Mouse (Mus musculus) forebrain, embryonic 10.5 days (tissue): ENCODE results near the gene Grk3. TPM values are rescaled to one million over a fixed set of nuclear protein-coding genes. Genes with fewer than 3 reads are reported as not detected.

Source experiments
- DNase-seq: peaks from one replicate; pipeline ENCODE4 v3.0.0-alpha.2; 2017; ENCODE audit warnings: low spot score; ENCODE audit errors: extremely low spot score
- H3K27ac ChIP-seq: fragments of 300-500 bp; sonication (generic); 2 replicates; pipeline ENCODE4 v1.5.1; 2016; ENCODE audit warnings: mild to moderate bottlenecking
- H3K27me3 ChIP-seq: fragments of 300-500 bp; sonication (generic); 2 replicates; pipeline ENCODE4 v1.6.1; 2016; ENCODE audit warnings: mild to moderate bottlenecking; ENCODE audit not compliant: poor library complexity, severe bottlenecking
- H3K36me3 ChIP-seq: fragments of 300-500 bp; sonication (generic); replicated peaks from 2 replicates; pipeline ENCODE4 v1.6.1; 2016; ENCODE audit warnings: mild to moderate bottlenecking, moderate library complexity
- H3K4me1 ChIP-seq: fragments of 300-500 bp; sonication (generic); 2 replicates; pipeline ENCODE4 v1.6.1; 2016
- H3K4me3 ChIP-seq: fragments of 300-500 bp; sonication (generic); 2 replicates; pipeline ENCODE4 v1.5.1; 2016; ENCODE audit warnings: mild to moderate bottlenecking, moderate library complexity
- H3K9me3 ChIP-seq: fragments of 300-500 bp; sonication (generic); 2 replicates; pipeline ENCODE4 v1.6.1; 2016; ENCODE audit warnings: mild to moderate bottlenecking, moderate library complexity
- WGBS: fragments of 180-500 bp; shearing (Covaris S2); methylation state at CpG from one replicate; pipeline ENCODE4 v1.1.7; 2016; 5-methylcytosine and 5-hydroxymethylcytosine counted together
- polyA plus RNA-seq: library from polyadenylated mRNA; unstranded; fragments of >200 nt; fragmentation: Nextera tagmentation; extraction: Ambion mirVana; gene quantifications from 2 replicates; pipeline ENCODE4 v1.2.1, GENCODE M21; 2016

Gene Grk3
- polyA plus RNA-seq, 1 experiment from 2014 or later, result 5.3 TPM

- Histone ChIP-seq H3K4me1 (peaks cover 11% of the 10 kb centered on the region), H3K27ac (no peak overlapping the region), H3K27me3 (no peaks in the 10 kb centered on the region), H3K4me3 (no peak overlapping the region), H3K9me3 (no peaks in the 10 kb centered on the region), H3K36me3 (no peaks in the 10 kb centered on the region)
- DNase-seq, result no peak
- 92% methylated on average over 8 of the region's 8 CpGs for WGBS
These were observed 90.8 kb downstream of the Grk3 start for GRCm38 (mm10) chr5:112924806-112925205.

GRCm38 (mm10) chr5:112923841-112924240 lies 91.8 kb downstream of the Grk3 start:
- H3K27ac ChIP-seq, result no peak overlapping the region
- peaks cover 11% of the 10 kb centered on the region for H3K4me1 ChIP-seq
- H3K27me3 ChIP-seq, result no peaks in the 10 kb centered on the region
- no peaks in the 10 kb centered on the region for H3K36me3 ChIP-seq
- no peaks in the 10 kb centered on the region for H3K9me3 ChIP-seq
- no peak overlapping the region for H3K4me3 ChIP-seq
- 97% methylated on average over 14 of the region's 14 CpGs for WGBS
- no peak for DNase-seq

- H3K4me3 ChIP-seq, result no peak overlapping the region
- no peaks in the 10 kb centered on the region for H3K4me1 ChIP-seq
- no peaks in the 10 kb centered on the region for H3K36me3 ChIP-seq
- H3K27ac ChIP-seq, result no peak overlapping the region
- no peaks in the 10 kb centered on the region for H3K9me3 ChIP-seq
- DNase-seq, result no peak
- H3K27me3 ChIP-seq, result no peaks in the 10 kb centered on the region
These were observed 93.7 kb downstream of the Grk3 start for GRCm38 (mm10) chr5:112921914-112922313.

GRCm38 (mm10) chr5:112910381-112910780 lies 105.2 kb downstream of the Grk3 start:
- H3K9me3 ChIP-seq, result no peaks in the 10 kb centered on the region
- no peak overlapping the region for H3K4me3 ChIP-seq
- H3K27me3 ChIP-seq, result no peaks in the 10 kb centered on the region
- WGBS, result 90% methylated on average over 5 of the region's 5 CpGs
- peaks cover 7% of the 10 kb centered on the region; the same call in 1 of the 2 replicates for H3K4me1 ChIP-seq
- H3K27ac ChIP-seq, result no peak overlapping the region
- no peaks in the 10 kb centered on the region for H3K36me3 ChIP-seq
- no peak for DNase-seq

GRCm38 (mm10) chr5:112908169-112908614 lies 107.4 kb downstream of the Grk3 start:
- WGBS, result 70% methylated on average over 2 of the region's 2 CpGs
- H3K9me3 ChIP-seq, result 0 out of 2 replicates have a peak, but pooled peaks cover 3% of the 10 kb centered on the region
- peaks cover 7% of the 10 kb centered on the region; the same call in 1 of the 2 replicates for H3K4me1 ChIP-seq
- no peaks in the 10 kb centered on the region for H3K36me3 ChIP-seq
- no peak overlapping the region for H3K4me3 ChIP-seq
- DNase-seq, result no peak
- no peak overlapping the region for H3K27ac ChIP-seq
- no peaks in the 10 kb centered on the region for H3K27me3 ChIP-seq

GRCm38 (mm10) chr5:112907504-112907903 lies 108.1 kb downstream of the Grk3 start:
- Histone ChIP-seq H3K27ac (no peak overlapping the region), H3K9me3 (0 out of 2 replicates have a peak, but pooled peaks cover 3% of the 10 kb centered on the region), H3K36me3 (no peaks in the 10 kb centered on the region), H3K27me3 (no peaks in the 10 kb centered on the region), H3K4me1 (peaks cover 7% of the 10 kb centered on the region; the same call in 1 of the 2 replicates), H3K4me3 (no peak overlapping the region)
- whole genome bisulfite sequencing, result 79% methylated on average over 6 of the region's 6 CpGs
- DNase-seq, result no peak

GRCm38 (mm10) chr5:112895674-112896654 lies 119.6 kb downstream of the Grk3 start, which contains the start of gene Myo18b:
Gene Myo18b (minus strand): TSS chr5:112896362.
- Histone ChIP-seq H3K9me3 (no peaks in the 10 kb centered on the region), H3K27me3 (no peaks in the 10 kb centered on the region), H3K36me3 (no peaks in the 10 kb centered on the region), H3K4me3 (no peak within 1 kb of the TSS), H3K4me1 (peaks cover 14% of the 10 kb centered on the region), H3K27ac (0 out of 2 replicates have a peak within 1 kb of the TSS, but pooled peaks have one; percentile 9)
- no peak for DNase-seq
- WGBS, result 77% methylated on average over 17 of the region's 17 CpGs

- WGBS, result 83% methylated on average over 5 of the region's 5 CpGs
- Histone ChIP-seq H3K36me3 (no peaks in the 10 kb centered on the region), H3K27ac (no peak overlapping the region), H3K4me1 (peaks cover 14% of the 10 kb centered on the region), H3K9me3 (no peaks in the 10 kb centered on the region), H3K4me3 (no peak overlapping the region), H3K27me3 (no peaks in the 10 kb centered on the region)
- no peak for DNase-seq
These were observed 122.0 kb downstream of the Grk3 start for GRCm38 (mm10) chr5:112893462-112894060.

GRCm38 (mm10) chr5:112892411-112892810 lies 123.2 kb downstream of the Grk3 start:
- no peak for DNase-seq
- Histone ChIP-seq H3K36me3 (no peaks in the 10 kb centered on the region), H3K4me1 (peaks cover 14% of the 10 kb centered on the region), H3K4me3 (no peak overlapping the region), H3K27ac (no peak overlapping the region), H3K27me3 (no peaks in the 10 kb centered on the region), H3K9me3 (no peaks in the 10 kb centered on the region)

GRCm38 (mm10) chr5:112888651-112889050 lies 126.9 kb downstream of the Grk3 start:
- peaks cover 13% of the 10 kb centered on the region; the same call in 1 of the 2 replicates for H3K4me1 ChIP-seq
- H3K4me3 ChIP-seq, result no peak overlapping the region
- no peaks in the 10 kb centered on the region for H3K36me3 ChIP-seq
- DNase-seq, result no peak
- H3K27ac ChIP-seq, result no peak overlapping the region
- H3K9me3 ChIP-seq, result no peaks in the 10 kb centered on the region
- no peaks in the 10 kb centered on the region for H3K27me3 ChIP-seq
- WGBS, result 72% methylated on average over 7 of the region's 7 CpGs

GRCm38 (mm10) chr5:112886687-112887491 lies 128.7 kb downstream of the Grk3 start:
- WGBS, result 70% methylated on average over 17 of the region's 17 CpGs
- Histone ChIP-seq H3K4me1 (peaks cover 13% of the 10 kb centered on the region; the same call in 1 of the 2 replicates), H3K27me3 (no peaks in the 10 kb centered on the region), H3K36me3 (no peaks in the 10 kb centered on the region), H3K4me3 (no peak overlapping the region), H3K27ac (peak overlapping the region; percentile 37), H3K9me3 (no peaks in the 10 kb centered on the region)
- DNase-seq, result no peak

- Histone ChIP-seq H3K9me3 (no peaks in the 10 kb centered on the region), H3K4me1 (peaks cover 12% of the 10 kb centered on the region), H3K4me3 (no peak overlapping the region), H3K27ac (peak overlapping the region; percentile 35; the same call in 1 of the 2 replicates), H3K27me3 (peaks cover 5% of the 10 kb centered on the region; the same call in 1 of the 2 replicates), H3K36me3 (no peaks in the 10 kb centered on the region)
- 62% methylated on average over 14 of the region's 14 CpGs for WGBS
- no peak for DNase-seq
These were observed 138.0 kb downstream of the Grk3 start for GRCm38 (mm10) chr5:112877391-112878115.
